Comparison of ENCODE assay signal across 9 mouse cellular contexts in genomic region chr3:52029661-52030081, GRCm38 (mm10).
DNase-seq lines count a peak whose midpoint lies in the region; ATAC-seq and TF ChIP-seq lines count a peak whose summit lies in the region.
"Had no signal": no experiment of that assay in that cellular context is flagged by ENCODE, and none has a peak within 500 bp of the region (broad histone marks: within the 10 kb centered on the region; RNA-seq: fewer than 3 reads in every experiment).

No protein-coding gene starts in this region.

- H3K9me3 ChIP-seq in limb, embryonic 12.5 days: no peaks in the 10 kb centered on the region
- H3K9me3 ChIP-seq: G1E had no signal

- H3K27ac ChIP-seq in kidney, adult 2 months (ENCODE audit: insufficient read depth, low read depth, low read length): no peak overlapping the region
- H3K27ac ChIP-seq in limb, embryonic 12.5 days: no peak overlapping the region

- no peak for TF ChIP-seq CTCF in kidney, adult 2 months (conservative IDR thresholded peaks at IDR 0.05; ENCODE audit: insufficient read depth, insufficient read length, low read depth, low read length)

- no peaks in the 10 kb centered on the region for H3K36me3 ChIP-seq in kidney, adult 2 months (ENCODE audit: control insufficient read depth, insufficient read depth, low read length)
- no peaks in the 10 kb centered on the region for H3K36me3 ChIP-seq in limb, embryonic 12.5 days
- H3K36me3 ChIP-seq: G1E had no signal

- H3K27me3 ChIP-seq in kidney, adult 2 months (replicated peaks; ENCODE audit: control insufficient read depth, insufficient read depth, low read length): no peaks in the 10 kb centered on the region
- no peaks in the 10 kb centered on the region for H3K27me3 ChIP-seq in limb, embryonic 12.5 days

- DNase-seq in kidney, adult 2 months: no peak
- DNase-seq in kidney, postnatal 14 days: no peak
- peak; percentile 62 for DNase-seq in embryo, embryonic 11 days
- peak; percentile 22 to 40 for DNase-seq in heart, postnatal 14 days
- no peak for DNase-seq in cerebellum, postnatal 10 days
- no peak for DNase-seq in ovary, postnatal 10 days (ENCODE audit: low spot score)

- peaks cover 8% of the 10 kb centered on the region; the same call in 1 of the 2 replicates for H3K4me1 ChIP-seq in kidney, adult 2 months (ENCODE audit: control insufficient read depth, insufficient read depth, low read length)
- peaks cover 38% of the 10 kb centered on the region for H3K4me1 ChIP-seq in limb, embryonic 12.5 days (replicated peaks)

- WGBS in kidney, adult 2 months: 39% methylated on average over 12 of the region's 12 CpGs
- 21% methylated on average over 12 of the region's 12 CpGs for WGBS in limb, embryonic 12.5 days

- ATAC-seq in limb, embryonic 12.5 days (ENCODE audit: insufficient number of reproducible peaks, insufficient read depth, low FRiP score, low TSS enrichment, low read depth): no peak
- ATAC-seq in monocyte, adult 5-6 weeks (replicated peaks; ENCODE audit: insufficient number of reproducible peaks, low FRiP score, low TSS enrichment, poor library complexity, severe bottlenecking): peak; percentile 51; the same call in 1 of the 2 replicates

- peak overlapping the region; percentile 6; the same call in 1 of the 2 replicates for H3K4me3 ChIP-seq in kidney, adult 2 months (ENCODE audit: insufficient read depth, low read depth, low read length)
- peak overlapping the region; percentile 9; the same call in 1 of the 2 replicates for H3K4me3 ChIP-seq in limb, embryonic 12.5 days (replicated peaks)

- H3K9ac ChIP-seq in limb, embryonic 12.5 days (replicated peaks): 0 out of 2 replicates have a peak overlapping the region, but pooled peaks have one; percentile 23

- no peak for TF ChIP-seq POLR2A in kidney, adult 2 months (IDR thresholded peaks at IDR 0.05; ENCODE audit: low read depth, low read length)

- H3K4me2 ChIP-seq in limb, embryonic 12.5 days: peak overlapping the region; percentile 39

- intact Hi-C loops in heart, postnatal 14 days (cut with DNase I): no loop called here

Comparison
In these comparisons a context has a peak if more than half of its experiments do, and no peak if none do; other contexts are left out.
1. DNase-seq: peak in embryo, embryonic 11 days (single experiment) and heart, postnatal 14 days (2 of 2); none in kidney, adult 2 months (single experiment), kidney, postnatal 14 days (single experiment), cerebellum, postnatal 10 days (0 of 2) and ovary, postnatal 10 days (single experiment).